Mouse (Mus musculus): ENCODE data around the gene Ankrd49. TPM values are rescaled to one million over a fixed set of nuclear protein-coding genes. Genes with fewer than 3 reads are reported as not detected.

Gene Ankrd49
- polyA plus RNA-seq, 1 experiment, result 5.2 TPM

DNA sequence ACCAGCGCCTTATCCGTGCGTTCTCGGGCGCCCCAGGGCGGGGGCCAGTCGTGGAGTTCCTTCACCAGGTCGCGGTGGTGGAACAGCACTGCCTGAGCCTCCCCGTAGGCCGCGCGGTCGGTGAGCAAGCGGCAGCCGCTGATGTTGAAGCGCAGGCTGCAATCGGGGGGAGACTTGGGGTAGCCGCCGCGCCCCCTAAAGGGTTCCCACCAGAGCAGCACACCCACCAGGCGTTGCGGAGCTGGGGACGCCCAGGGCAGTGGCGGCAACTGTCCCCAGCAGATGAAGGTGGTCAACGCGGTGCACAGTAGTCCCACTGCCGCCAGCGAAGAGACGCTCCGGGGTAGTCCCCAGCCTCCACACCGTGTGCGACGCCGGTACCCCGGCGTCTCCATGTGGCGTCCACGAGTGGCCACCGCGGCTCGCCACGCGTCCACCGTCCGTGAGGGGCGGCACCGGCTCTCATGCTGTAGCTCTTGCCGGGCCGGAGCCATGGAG, 33.1 kb downstream of the Ankrd49 start:
- 2% methylated on average over 50 of the region's 50 CpGs for WGBS
- DNase-seq (ENCODE audit: low read depth, low spot score), result no peak

DNA sequence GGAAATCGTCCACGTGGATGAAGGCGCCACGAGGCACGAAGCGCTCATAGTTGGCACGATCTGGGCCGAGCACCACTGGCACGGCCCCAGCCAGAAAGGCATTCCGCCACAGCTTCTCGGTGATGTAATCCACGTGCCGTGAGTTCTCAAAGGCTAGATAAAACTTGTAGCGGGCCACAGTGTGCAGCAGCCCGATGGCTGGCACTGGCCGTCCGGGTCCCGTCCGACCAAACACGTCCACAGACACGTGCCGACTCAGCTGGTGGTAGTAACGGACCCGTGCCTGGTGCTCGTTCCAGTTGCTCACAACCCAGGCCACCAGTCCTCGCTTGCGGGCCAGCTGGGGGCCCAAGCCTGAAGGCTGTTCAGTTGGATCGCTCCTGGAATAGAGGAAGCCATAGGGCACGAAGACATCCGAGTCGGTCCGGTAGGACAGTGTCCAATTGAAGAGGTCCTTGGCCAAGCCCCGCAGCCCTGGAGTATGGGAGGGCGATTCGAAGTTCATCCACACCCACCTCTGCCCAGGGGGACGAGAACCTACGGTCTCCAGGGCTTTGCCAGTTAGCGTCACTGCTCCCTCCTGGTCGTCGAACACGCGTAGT, 33.7 kb downstream of the Ankrd49 start:
- 67% methylated on average over 42 of the region's 42 CpGs for WGBS
- DNase-seq (ENCODE audit: low read depth, low spot score), result no peak

DNA sequence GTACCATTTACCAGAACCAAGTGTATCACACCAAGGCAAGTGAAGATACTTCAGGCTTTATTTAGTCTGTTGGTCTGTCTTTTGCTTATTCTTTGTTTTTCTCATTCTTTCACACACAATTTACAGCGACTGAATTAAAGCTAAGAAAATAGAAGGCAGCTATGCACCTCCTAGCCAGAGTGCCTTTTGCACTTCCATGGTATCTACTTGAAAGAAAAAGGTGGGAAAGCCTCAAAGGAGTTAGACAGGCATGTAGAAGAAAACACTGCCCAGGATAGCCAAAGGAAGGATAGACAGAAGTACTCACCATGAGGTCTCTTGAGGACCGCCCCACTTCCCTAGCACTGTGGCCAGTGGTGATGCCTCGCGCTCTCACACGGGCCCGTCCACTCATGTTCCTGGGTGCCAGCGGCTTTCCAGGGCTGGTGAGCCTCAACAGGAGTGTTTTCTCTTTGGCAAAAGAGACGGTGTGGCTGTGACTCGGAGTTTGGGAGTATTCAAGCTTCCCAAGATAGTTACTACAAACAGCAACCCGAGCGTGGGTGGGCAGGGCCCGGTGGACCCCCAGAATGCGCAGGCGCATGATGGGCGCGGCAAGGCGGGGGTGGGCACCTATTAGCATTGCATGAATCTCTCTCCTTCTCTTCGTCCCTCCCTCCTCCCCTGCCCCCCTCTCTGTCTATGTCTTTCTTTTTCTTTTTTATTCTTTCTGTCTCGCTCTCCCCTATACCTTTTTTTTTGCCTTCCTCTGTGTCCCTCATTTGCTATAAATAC, 44.3 kb downstream of the Ankrd49 start, which contains the start of gene Piwil4:
TSS of gene Piwil4 (minus strand) at position 583 of the 774 bp plus-strand sequence.
- DNase-seq (ENCODE audit: low read depth, low spot score), result no peak
- 90% methylated on average over 19 of the region's 19 CpGs for WGBS

DNA sequence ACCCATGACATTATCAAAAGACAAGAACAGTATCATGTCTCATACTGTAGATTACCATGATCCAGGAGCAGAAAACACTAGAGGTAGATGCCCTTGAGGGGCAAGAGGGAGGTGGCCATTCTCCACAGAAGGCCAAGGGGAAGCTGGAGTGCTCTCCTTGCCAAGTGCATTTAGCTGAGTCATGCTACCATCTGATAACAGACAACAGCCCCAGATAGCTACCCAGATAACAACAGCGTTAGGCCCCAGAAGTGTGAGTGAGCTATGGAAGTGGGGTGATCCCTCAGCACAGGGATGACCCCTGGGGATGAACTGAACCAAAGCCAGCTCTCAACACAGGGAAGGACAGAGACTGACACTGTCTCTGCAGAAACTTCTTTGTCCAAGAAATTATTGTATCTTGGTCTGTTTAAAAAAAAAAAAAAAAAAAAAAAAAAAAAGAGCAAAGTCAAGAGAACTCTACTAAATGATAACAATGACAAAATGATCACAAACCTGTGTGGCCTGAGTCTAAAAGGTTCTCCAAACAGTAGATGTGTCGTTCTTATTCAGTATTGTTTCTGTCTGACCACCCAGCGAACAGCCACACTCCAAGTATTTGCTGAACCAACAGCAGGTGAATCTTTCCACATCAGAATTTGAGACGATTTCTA, 45.0 kb downstream of the Ankrd49 start:
- no peak for DNase-seq (ENCODE audit: low read depth, low spot score)
- 57% methylated on average over 4 of the region's 4 CpGs for WGBS

DNA sequence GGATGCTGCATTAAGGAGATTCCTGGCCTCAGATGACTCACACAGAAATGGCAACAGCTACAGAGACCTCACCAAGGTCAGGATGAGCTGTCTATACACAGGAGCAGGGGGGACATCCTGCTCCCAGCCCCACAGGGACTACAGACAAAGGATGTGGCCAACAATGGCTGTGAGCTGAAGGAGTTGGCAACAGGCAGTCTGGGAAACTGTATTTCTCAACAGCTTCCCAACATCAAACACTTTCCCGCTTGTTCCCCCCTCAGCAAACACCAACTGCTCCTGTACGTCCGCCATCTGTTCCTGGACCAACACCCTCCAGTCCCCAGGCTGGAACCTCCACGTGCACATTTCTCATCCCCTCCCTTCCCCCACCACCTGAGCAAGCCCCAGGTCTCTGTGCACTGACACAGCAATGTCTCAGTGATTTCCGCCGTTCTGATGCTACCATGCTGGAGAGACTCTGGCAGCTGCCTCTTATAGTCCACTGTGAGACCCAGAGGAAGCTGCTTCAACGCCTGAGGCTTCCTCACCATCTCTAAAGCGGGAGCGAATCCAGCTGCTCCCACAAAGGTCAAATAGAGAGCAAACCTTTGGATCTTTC, 53.6 kb downstream of the Ankrd49 start:
- no peak for DNase-seq (ENCODE audit: low read depth, low spot score)
- WGBS, result 28% methylated on average over 9 of the region's 9 CpGs

Other genes starting within 250 kb of the Ankrd49 start
- 4.9 and 5.9 TPM in 2 replicates for gene Amotl1, start 139.8 kb downstream of the Ankrd49 start, polyA plus RNA-seq (2012; rRNA removed)
- gene Piwil4, start 44.1 kb downstream of the Ankrd49 start, polyA plus RNA-seq (2012; rRNA removed), result 1.4 and 2.0 TPM in 2 replicates
- gene Fut4, start 32.5 kb downstream of the Ankrd49 start, polyA plus RNA-seq (2012; rRNA removed), result 9.5 and 12.8 TPM in 2 replicates
- gene 1700012B09Rik, start 13.8 kb downstream of the Ankrd49 start, polyA plus RNA-seq (2012; rRNA removed), result not detected in 2 replicates
- gene Mre11a, start 202 bp downstream of the Ankrd49 start, polyA plus RNA-seq (2012; rRNA removed), result 3.1 and 3.4 TPM in 2 replicates
- gene Gpr83, start 75.4 kb upstream of the Ankrd49 start, polyA plus RNA-seq (2012; rRNA removed), result 0.16 and 0.32 TPM in 2 replicates
- gene Izumo1r, start 119.1 kb upstream of the Ankrd49 start, polyA plus RNA-seq (2012; rRNA removed), result 4.8 and 7.4 TPM in 2 replicates